Mouse (Mus musculus): ENCODE measurements around the gene Gm5741. TPM values are rescaled to one million over a fixed set of nuclear protein-coding genes. Genes with fewer than 3 reads are reported as not detected.

The Gm5741 gene
- total RNA-seq, 2 experiments from 2014 or later = not detected

DNA sequence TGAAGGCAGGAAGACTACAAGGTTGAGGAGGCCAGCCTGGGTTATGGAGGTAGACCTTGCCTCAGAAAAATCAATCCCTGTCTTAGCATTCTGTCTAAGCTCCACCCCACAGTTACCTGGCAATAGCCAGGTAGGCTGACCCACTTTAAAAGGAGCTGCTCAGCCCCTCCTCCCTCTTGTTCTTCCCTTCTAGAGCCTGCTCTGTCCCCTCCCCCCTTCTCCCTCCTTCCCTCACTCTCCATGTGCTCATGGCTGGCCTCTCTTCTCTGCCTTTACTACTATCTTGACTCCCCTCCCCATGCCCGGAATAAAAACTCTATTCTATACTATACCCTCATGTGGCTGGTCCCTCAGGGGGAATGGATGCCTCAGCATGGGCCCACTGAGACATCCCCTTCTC is 33.9 kb downstream of the Gm5741 start:
- no peak for ATAC-seq (replicated peaks; ENCODE audit: poor library complexity, severe bottlenecking)

DNA sequence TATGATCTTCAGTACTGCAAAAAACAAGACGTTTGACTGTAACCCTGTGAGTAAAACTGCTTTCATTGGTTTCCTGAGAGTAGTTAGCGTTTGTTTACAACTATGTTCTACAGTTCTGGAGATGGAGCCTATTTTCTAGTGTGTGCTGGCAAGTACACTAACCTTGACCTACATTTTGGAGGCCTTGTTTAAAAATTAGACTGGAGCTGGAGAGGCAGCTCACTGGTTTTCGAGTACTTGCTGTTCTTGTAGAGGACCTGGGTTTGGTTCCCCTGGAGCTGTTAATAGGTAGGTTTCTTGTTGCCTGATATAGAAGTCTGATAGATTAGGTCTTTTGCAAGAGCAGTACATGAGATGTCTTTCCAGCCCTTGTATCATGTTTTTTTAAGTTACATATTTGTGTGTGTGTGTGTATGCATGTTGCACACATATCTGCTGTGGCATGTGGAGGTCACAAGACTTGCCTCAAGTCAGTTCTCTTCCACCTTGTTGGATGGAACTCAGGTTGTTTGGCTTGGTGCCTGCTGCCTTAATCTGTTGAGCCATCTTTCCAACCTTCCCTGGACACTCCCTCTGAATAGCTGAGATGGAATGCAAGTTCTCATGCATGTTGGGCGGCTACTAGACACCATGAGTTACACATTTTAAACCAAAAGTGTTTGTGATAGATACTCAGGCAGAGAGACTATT is 35.0 kb downstream of the Gm5741 start:
- ATAC-seq (replicated peaks; ENCODE audit: poor library complexity, severe bottlenecking) = no peak

DNA sequence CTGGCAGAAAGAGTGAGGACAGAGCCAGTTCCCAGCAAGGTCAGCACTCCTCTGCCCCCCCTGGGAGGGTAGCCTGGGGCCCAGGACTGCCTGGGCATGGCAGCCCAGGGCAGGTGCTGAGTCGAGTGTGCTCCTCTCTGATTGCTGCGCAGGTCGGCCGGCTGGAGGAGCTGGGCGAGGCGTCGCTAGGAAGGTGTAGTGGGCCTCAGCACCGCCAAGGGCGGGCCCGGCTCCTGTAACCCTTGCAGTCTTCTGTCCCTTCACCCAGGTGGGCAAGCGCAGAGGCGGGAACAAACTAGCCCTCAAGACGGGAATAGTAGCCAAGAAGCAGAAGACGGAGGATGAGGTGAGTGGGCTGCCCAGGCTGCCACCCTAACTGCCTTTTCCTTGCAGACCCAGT is 38.5 kb downstream of the Gm5741 start:
- ATAC-seq (replicated peaks; ENCODE audit: poor library complexity, severe bottlenecking) = no peak

DNA sequence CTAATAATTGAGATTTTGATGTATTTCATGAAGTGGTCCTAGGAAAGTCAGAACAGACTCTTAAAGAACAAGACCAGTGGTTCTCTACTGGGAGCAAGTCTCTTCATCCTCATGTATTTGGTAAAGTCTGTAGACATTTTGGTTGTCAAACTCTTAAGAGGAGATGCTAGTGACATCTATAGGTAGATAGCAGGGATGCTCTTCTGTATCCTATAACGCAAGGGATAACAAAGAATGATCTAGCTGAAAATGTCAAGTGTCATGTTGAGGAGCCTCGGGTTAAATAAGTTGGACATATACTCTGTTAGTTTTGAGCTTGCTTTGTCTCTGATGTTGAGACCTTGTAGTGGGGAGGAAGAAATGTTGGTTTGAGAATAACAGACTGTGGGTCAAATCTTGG is 39.9 kb downstream of the Gm5741 start:
- no peak for ATAC-seq (replicated peaks; ENCODE audit: poor library complexity, severe bottlenecking)

DNA sequence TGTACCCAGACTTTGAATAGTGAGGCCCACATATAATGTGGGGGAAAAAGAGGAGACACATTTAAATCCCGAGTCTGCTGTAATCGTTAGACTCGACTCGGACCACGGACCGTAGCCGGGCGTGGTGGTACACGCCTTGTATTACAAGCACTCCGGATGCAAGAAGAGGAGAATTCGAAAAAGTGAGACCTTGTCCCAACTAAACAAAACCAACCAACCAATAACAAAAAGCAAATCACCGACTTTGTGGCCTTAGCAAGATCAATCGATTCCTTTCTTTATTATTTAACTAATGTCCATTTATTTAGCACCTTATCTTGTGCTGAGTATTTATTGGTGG is 40.3 kb downstream of the Gm5741 start:
- no peak for ATAC-seq (replicated peaks; ENCODE audit: poor library complexity, severe bottlenecking)

DNA sequence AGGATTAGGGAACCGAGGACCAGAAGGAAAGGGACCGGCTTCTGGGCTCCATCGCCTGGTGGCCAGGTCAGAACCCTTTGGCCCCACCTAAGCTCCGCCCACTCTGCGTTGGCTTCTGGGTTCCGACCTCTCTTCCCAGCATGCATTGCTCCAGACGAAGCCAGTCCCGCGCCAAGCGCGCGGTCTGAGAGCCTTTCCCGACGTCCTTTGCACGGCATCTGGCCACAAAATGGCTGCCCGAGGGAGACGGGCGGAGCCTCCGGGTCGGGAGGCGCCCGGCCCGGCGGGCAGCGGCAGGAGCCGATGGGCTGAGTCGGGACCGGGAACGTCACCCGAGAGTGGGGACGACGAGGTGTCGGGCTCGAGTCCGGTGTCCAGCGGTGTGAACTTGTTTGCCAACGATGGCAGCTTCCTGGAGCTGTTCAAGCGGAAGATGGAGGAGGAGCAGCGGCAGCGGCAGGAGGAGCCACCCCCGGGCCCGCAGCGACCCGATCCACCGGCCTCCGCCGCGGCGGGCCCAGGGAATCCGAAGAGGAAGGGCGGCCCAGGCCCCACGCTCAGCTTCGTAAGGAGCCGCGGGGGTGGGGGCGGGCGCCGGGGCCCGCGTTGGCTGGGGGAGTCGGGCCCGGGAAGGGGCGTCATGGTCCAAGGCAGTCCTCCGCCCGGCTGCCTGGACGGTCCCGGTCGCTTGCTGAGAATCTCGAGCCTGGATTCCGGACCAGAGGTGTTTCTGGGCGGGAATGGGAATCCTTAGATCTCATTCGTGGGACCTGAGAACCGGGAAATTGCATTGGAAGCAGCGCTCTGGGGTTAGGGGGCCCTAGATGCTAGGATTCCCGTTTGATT is 40.9 kb downstream of the Gm5741 start, which contains the start of gene Trir:
Gene Trir (plus strand): TSS at position 154 of the 846 bp plus-strand sequence.
- ATAC-seq (replicated peaks; ENCODE audit: poor library complexity, severe bottlenecking) = peak; percentile 77

DNA sequence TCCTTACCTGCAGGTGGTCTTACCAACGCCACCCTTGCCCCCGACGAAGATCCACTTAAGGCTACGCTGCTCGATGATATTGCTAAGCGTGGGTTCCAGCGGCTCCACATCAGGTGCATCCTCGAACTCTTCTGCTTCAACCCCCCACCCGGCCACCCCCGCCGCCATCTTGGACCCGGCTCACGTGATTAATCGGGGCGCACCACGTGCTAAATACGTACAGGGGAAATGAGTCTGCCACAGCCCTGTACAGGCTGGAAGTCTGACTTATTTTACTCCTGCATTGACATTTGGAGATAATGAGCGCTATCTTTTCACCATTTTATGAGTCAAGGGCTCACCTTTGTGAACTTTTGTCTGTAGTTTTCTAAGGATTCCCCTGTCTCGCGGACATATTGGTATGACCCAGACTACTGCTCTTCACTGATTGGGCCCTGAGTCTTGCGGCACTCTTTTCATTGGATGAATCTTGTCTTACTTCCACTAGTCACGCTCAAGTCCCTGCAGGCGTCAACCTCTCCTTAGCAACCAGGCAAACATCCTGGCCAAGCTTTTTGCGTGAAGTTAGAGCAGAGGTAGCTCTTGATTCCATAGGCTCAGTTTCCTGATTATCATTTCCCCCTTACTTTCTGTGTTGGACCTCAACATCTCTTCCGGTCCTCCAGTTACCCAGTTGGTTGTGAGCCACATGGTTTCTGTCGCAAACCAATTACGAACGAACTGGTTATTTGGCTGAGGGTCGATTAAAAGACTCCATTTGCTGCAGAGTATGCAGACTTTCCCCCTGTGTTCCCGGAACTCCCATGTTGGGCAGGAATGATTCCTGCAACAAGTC is 42.5 kb downstream of the Gm5741 start, which contains the start of gene Asna1:
Gene Asna1 (minus strand): TSS at position 184 of the 835 bp plus-strand sequence.
- peak; percentile 77 for ATAC-seq (replicated peaks; ENCODE audit: poor library complexity, severe bottlenecking)

DNA sequence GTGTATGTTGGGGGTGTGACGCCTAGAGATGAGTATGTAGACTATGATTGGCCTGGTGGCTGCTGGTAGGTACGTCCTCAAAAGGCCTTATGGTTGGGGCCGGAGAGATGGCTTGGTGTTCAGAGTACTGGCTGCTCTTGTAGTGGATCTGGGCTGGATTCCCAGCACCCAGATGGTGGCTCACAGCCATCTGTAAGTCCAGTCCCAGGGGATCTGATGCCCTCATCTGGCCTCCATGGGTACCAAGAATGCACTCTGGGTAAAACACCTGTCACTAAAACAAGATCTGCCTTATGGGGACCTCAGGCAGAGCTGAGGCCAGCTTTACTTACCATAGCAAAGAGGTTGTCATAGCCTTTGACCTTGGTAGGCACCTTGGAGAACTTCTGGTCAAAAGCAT is 43.9 kb downstream of the Gm5741 start:
- ATAC-seq (replicated peaks; ENCODE audit: poor library complexity, severe bottlenecking) = no peak

DNA sequence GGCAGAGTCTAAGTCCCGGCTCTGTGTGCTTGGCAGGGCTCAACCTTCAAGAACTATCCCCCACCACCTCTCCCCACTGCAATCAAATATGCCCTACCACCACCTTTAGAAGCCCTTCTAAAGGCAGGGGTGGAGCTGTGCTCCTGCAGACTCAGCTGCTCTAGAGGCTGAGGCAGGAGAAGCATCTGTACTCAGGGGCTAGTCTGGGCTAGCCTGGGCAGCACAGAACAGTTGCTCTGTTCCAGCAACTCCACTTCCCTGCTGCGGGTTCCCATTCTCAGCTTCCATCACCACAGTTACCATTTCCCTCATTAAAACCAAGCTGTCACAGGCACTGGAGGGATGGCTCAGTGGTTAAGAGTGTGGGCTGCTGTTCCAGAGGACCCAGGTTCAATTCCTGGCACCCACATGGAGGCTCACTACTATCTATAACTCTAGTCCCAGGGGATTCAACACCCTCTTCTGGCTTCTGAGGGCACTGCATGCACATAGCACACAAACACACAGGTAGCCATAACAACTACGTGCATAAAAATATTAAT is 46.2 kb downstream of the Gm5741 start:
- ATAC-seq (replicated peaks; ENCODE audit: poor library complexity, severe bottlenecking) = no peak

Other genes with a start within 250 kb of the Gm5741 start
- gene Dand5, start 245.2 kb downstream of the Gm5741 start, total RNA-seq (2014; fragmentation: Nextera tagmentation) = 4.1 and 4.7 TPM in 2 replicates
- 3.6 and 3.7 TPM in 2 replicates for gene Dand5, start 245.2 kb downstream of the Gm5741 start, total RNA-seq (2017)
- 17.0 and 19.2 TPM in 2 replicates for gene Gadd45gip1, start 236.5 kb downstream of the Gm5741 start, total RNA-seq (2014; fragmentation: Nextera tagmentation)
- gene Gadd45gip1, start 236.5 kb downstream of the Gm5741 start, total RNA-seq (2017) = 46.2 and 52.4 TPM in 2 replicates
- gene Rad23a, start 227.3 kb downstream of the Gm5741 start, total RNA-seq (2014; fragmentation: Nextera tagmentation) = 41.8 TPM in 2 replicates
- gene Rad23a, start 227.3 kb downstream of the Gm5741 start, total RNA-seq (2017) = 20.1 and 21.4 TPM in 2 replicates
- gene Calr, start 221.0 kb downstream of the Gm5741 start, total RNA-seq (2014; fragmentation: Nextera tagmentation) = 1,333 and 1,645 TPM in 2 replicates
- gene Calr, start 221.0 kb downstream of the Gm5741 start, total RNA-seq (2017) = 4,572 and 4,672 TPM in 2 replicates
- 90.9 TPM in 2 replicates for gene Farsa, start 211.0 kb downstream of the Gm5741 start, total RNA-seq (2014; fragmentation: Nextera tagmentation)
- gene Farsa, start 211.0 kb downstream of the Gm5741 start, total RNA-seq (2017) = 187 and 190 TPM in 2 replicates
- gene Syce2, start 195.9 kb downstream of the Gm5741 start, total RNA-seq (2014; fragmentation: Nextera tagmentation) = 172 and 176 TPM in 2 replicates
- 126 and 155 TPM in 2 replicates for gene Syce2, start 195.9 kb downstream of the Gm5741 start, total RNA-seq (2017)
- 23.2 and 25.8 TPM in 2 replicates for gene Gcdh, start 174.1 kb downstream of the Gm5741 start, total RNA-seq (2014; fragmentation: Nextera tagmentation)
- 20.1 and 30.3 TPM in 2 replicates for gene Gcdh, start 174.1 kb downstream of the Gm5741 start, total RNA-seq (2017)
- 0.52 and 1.0 TPM in 2 replicates for gene Klf1, start 166.1 kb downstream of the Gm5741 start, total RNA-seq (2014; fragmentation: Nextera tagmentation)
- gene Klf1, start 166.1 kb downstream of the Gm5741 start, total RNA-seq (2017) = 0.43 and 0.72 TPM in 2 replicates
- 35.6 and 55.5 TPM in 2 replicates for gene Dnase2a, start 159.4 kb downstream of the Gm5741 start, total RNA-seq (2014; fragmentation: Nextera tagmentation)
- gene Dnase2a, start 159.4 kb downstream of the Gm5741 start, total RNA-seq (2017) = 59.6 and 117 TPM in 2 replicates
- not detected in 2 replicates for gene Mast1, start 130.6 kb downstream of the Gm5741 start, total RNA-seq (2014; fragmentation: Nextera tagmentation)
- gene Mast1, start 130.6 kb downstream of the Gm5741 start, total RNA-seq (2017) = not detected in 2 replicates
- not detected in 2 replicates for gene Rtbdn, start 121.0 kb downstream of the Gm5741 start, total RNA-seq (2014; fragmentation: Nextera tagmentation)
- not detected in 2 replicates for gene Rtbdn, start 121.0 kb downstream of the Gm5741 start, total RNA-seq (2017)
- not detected in 2 replicates for gene Gm49661, start 98.5 kb downstream of the Gm5741 start, total RNA-seq (2014; fragmentation: Nextera tagmentation)
- gene Gm49661, start 98.5 kb downstream of the Gm5741 start, total RNA-seq (2017) = not detected in 2 replicates
- gene Prdx2, start 98.4 kb downstream of the Gm5741 start, total RNA-seq (2014; fragmentation: Nextera tagmentation) = 210 and 303 TPM in 2 replicates
- 360 and 421 TPM in 2 replicates for gene Prdx2, start 98.4 kb downstream of the Gm5741 start, total RNA-seq (2017)
- 116 and 172 TPM in 2 replicates for gene Rnaseh2a, start 98.2 kb downstream of the Gm5741 start, total RNA-seq (2014; fragmentation: Nextera tagmentation)
- 91.3 and 148 TPM in 2 replicates for gene Rnaseh2a, start 98.2 kb downstream of the Gm5741 start, total RNA-seq (2017)
- gene Junb, start 89.3 kb downstream of the Gm5741 start, total RNA-seq (2014; fragmentation: Nextera tagmentation) = 3.3 and 14.2 TPM in 2 replicates
- gene Junb, start 89.3 kb downstream of the Gm5741 start, total RNA-seq (2017) = 39.6 and 46.0 TPM in 2 replicates
- gene Hook2, start 77.4 kb downstream of the Gm5741 start, total RNA-seq (2014; fragmentation: Nextera tagmentation) = 5.2 and 6.1 TPM in 2 replicates
- 5.7 and 8.2 TPM in 2 replicates for gene Hook2, start 77.4 kb downstream of the Gm5741 start, total RNA-seq (2017)
- gene Best2, start 53.5 kb downstream of the Gm5741 start, total RNA-seq (2014; fragmentation: Nextera tagmentation) = not detected in 2 replicates
- not detected in 2 replicates for gene Best2, start 53.5 kb downstream of the Gm5741 start, total RNA-seq (2017)
- gene Asna1, start 42.7 kb downstream of the Gm5741 start, total RNA-seq (2014; fragmentation: Nextera tagmentation) = 73.1 and 73.3 TPM in 2 replicates
- gene Asna1, start 42.7 kb downstream of the Gm5741 start, total RNA-seq (2017) = 74.5 and 91.2 TPM in 2 replicates
- gene Trir, start 41.2 kb downstream of the Gm5741 start, total RNA-seq (2014; fragmentation: Nextera tagmentation) = 112 and 128 TPM in 2 replicates
- 245 and 280 TPM in 2 replicates for gene Trir, start 41.2 kb downstream of the Gm5741 start, total RNA-seq (2017)
- 19.6 and 25.0 TPM in 2 replicates for gene Tnpo2, start 31.1 kb downstream of the Gm5741 start, total RNA-seq (2014; fragmentation: Nextera tagmentation)
- gene Tnpo2, start 31.1 kb downstream of the Gm5741 start, total RNA-seq (2017) = 21.5 and 26.8 TPM in 2 replicates
- 11.6 and 13.5 TPM in 2 replicates for gene Fbxw9, start 7.9 kb downstream of the Gm5741 start, total RNA-seq (2014; fragmentation: Nextera tagmentation)
- 4.1 and 5.9 TPM in 2 replicates for gene Fbxw9, start 7.9 kb downstream of the Gm5741 start, total RNA-seq (2017)
- 42.0 and 66.5 TPM in 2 replicates for gene Dhps, start 3.8 kb upstream of the Gm5741 start, total RNA-seq (2014; fragmentation: Nextera tagmentation)
- gene Dhps, start 3.8 kb upstream of the Gm5741 start, total RNA-seq (2017) = 19.6 and 30.1 TPM in 2 replicates
- gene Wdr83os, start 12.8 kb upstream of the Gm5741 start, total RNA-seq (2014; fragmentation: Nextera tagmentation) = 189 and 191 TPM in 2 replicates
- gene Wdr83os, start 12.8 kb upstream of the Gm5741 start, total RNA-seq (2017) = 36.6 and 47.4 TPM in 2 replicates
- gene Wdr83, start 13.3 kb upstream of the Gm5741 start, total RNA-seq (2014; fragmentation: Nextera tagmentation) = 56.2 and 81.8 TPM in 2 replicates
- 23.3 and 32.8 TPM in 2 replicates for gene Wdr83, start 13.3 kb upstream of the Gm5741 start, total RNA-seq (2017)
- gene Man2b1, start 15.3 kb upstream of the Gm5741 start, total RNA-seq (2014; fragmentation: Nextera tagmentation) = 91.4 and 110 TPM in 2 replicates
- gene Man2b1, start 15.3 kb upstream of the Gm5741 start, total RNA-seq (2017) = 52.9 and 83.5 TPM in 2 replicates
- not detected in 2 replicates for gene Zfp791, start 55.1 kb upstream of the Gm5741 start, total RNA-seq (2014; fragmentation: Nextera tagmentation)
- gene Zfp791, start 55.1 kb upstream of the Gm5741 start, total RNA-seq (2017) = not detected in 2 replicates
- gene Cks1brt, start 83.9 kb upstream of the Gm5741 start, total RNA-seq (2014; fragmentation: Nextera tagmentation) = not detected in 2 replicates
- gene Cks1brt, start 83.9 kb upstream of the Gm5741 start, total RNA-seq (2017) = not detected in 2 replicates
- gene Olfr371, start 158.0 kb upstream of the Gm5741 start, total RNA-seq (2014; fragmentation: Nextera tagmentation) = not detected in 2 replicates
- not detected in 2 replicates for gene Olfr371, start 158.0 kb upstream of the Gm5741 start, total RNA-seq (2017)
- 96.0 and 116 TPM in 2 replicates for gene Orc6, start 231.7 kb upstream of the Gm5741 start, total RNA-seq (2014; fragmentation: Nextera tagmentation)
- gene Orc6, start 231.7 kb upstream of the Gm5741 start, total RNA-seq (2017) = 99.3 and 103 TPM in 2 replicates
- 72.7 and 83.0 TPM in 2 replicates for gene Vps35, start 231.8 kb upstream of the Gm5741 start, total RNA-seq (2014; fragmentation: Nextera tagmentation)
- gene Vps35, start 231.8 kb upstream of the Gm5741 start, total RNA-seq (2017) = 108 and 149 TPM in 2 replicates

All from granulocyte monocyte progenitor cell, adult 5-6 weeks (primary cell).